Comparison of ENCODE assay signal across 18 mouse cellular contexts in the genomic region with DNA sequence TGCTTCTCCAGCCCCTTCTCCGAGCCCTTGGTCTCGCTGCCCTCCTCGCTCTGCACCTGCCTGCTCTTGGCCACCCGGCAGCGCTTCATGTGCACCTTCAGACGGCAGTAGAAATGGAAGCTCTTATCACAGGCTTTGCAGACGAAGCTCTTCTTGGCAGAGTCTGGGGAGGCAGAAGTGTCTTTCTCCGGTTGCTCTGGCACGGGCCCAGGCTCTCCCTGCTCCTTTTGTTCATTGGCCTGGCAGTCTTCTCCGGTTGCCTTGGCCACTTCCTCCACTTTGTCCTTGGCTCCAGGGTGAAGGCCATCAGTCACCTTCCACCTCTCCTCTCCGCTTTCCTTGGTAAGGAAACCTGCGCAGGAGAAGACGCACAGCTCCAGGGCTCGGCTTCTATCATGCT. TPM values are rescaled to one million over a fixed set of nuclear protein-coding genes. Genes with fewer than 3 reads are reported as not detected.
DNase-seq lines count a peak whose midpoint lies in the region; ATAC-seq lines count a peak whose summit lies in the region.
"Had no signal": no experiment of that assay in that cellular context is flagged by ENCODE, and none has a peak within 500 bp of the region (broad histone marks: within the 10 kb centered on the region; RNA-seq: fewer than 3 reads in every experiment).

No protein-coding gene starts in this region.

- ATAC-seq in megakaryocyte, adult 5-6 weeks (ENCODE audit: poor library complexity, severe bottlenecking) = no peak
- ATAC-seq: forebrain, embryonic 16.5 days had no signal

- DNase-seq in adrenal gland, adult 2 months = peak; percentile 22
- no peak for DNase-seq in adrenal gland, adult 8-10 months
- peak; percentile 67 to 68 for DNase-seq in right cerebral cortex, postnatal 10 days (ENCODE audit: low spot score in 2 of 2)
- DNase-seq in right cerebral cortex, postnatal 25 days = no peak
- DNase-seq in cerebellum, adult 9-11 months = peak; percentile 75
- DNase-seq in testis, postnatal 14 days (ENCODE audit: low spot score) = peak; percentile 72
- no peak for DNase-seq in frontal cortex, postnatal 36 days (ENCODE audit: low spot score in 2 of 2)
- DNase-seq: gastrocnemius, postnatal 10 days; heart, adult 2 months; kidney, adult 18-20 months; kidney, postnatal 25 days; liver, embryonic 13.5 days; thymus, adult 18-20 months had no signal

RNA-seq across cellular contexts. Expression of gene Epha8, which starts 38.7 kb away (rescaled TPM):
- total RNA-seq in adrenal gland, adult 2 months (2021) = under 1 TPM; 0.12 to 0.55 TPM
- 0.48 and 0.49 TPM in 2 replicates for polyA plus RNA-seq in adrenal gland, adult 2 months (2012; rRNA removed)
- under 1 TPM; 0.23 to 0.86 (median 0.59) TPM for total RNA-seq in adrenal gland, adult 8-10 months (2022)
- total RNA-seq in megakaryocyte, adult 5-6 weeks (2015) = 0.09 TPM in 1 of 2 replicates, not detected in the other
- total RNA-seq in megakaryocyte, adult 5-6 weeks (2017) = 0.16 TPM in 1 of 2 replicates, not detected in the other
- total RNA-seq: CH12.LX; heart, adult 2 months had no signal
- polyA plus RNA-seq: heart, embryonic 16.5 days; lung, embryonic 16.5 days had no signal

RNA-seq across cellular contexts. Expression of gene Zbtb40, which starts 53.2 kb away (rescaled TPM):
- 10 to 100 TPM; 10.3 to 12.2 TPM for total RNA-seq in adrenal gland, adult 2 months (2021)
- 9.7 and 10.8 TPM in 2 replicates for polyA plus RNA-seq in adrenal gland, adult 2 months (2012; rRNA removed)
- total RNA-seq in adrenal gland, adult 8-10 months (2022) = 10 to 100 TPM in 3 of 4 experiments, 1 to 10 TPM in 1; 8.0 to 16.0 (median 15.5) TPM
- total RNA-seq in megakaryocyte, adult 5-6 weeks (2015) = 3.1 and 3.5 TPM in 2 replicates
- 5.7 and 6.6 TPM in 2 replicates for total RNA-seq in megakaryocyte, adult 5-6 weeks (2017)

Comparison
In these comparisons a context has a peak if more than half of its experiments do, and no peak if none do; other contexts are left out.
1. DNase-seq: peak in adrenal gland, adult 2 months (single experiment), right cerebral cortex, postnatal 10 days (2 of 2), cerebellum, adult 9-11 months (single experiment) and testis, postnatal 14 days (single experiment); none in adrenal gland, adult 8-10 months (single experiment), right cerebral cortex, postnatal 25 days (single experiment) and frontal cortex, postnatal 36 days (0 of 2).